Mouse (Mus musculus) megakaryocyte, embryonic 14.5 days (primary cell): ENCODE data around the gene Slc27a2.

ENCODE experiments used
- FLI1 ChIP-seq: IDR thresholded peaks from 2 replicates; pipeline ENCODE4 v1.6.1; 2012; ENCODE audit warnings: low read length, inconsistent platforms, mixed read lengths
- GATA1 ChIP-seq: IDR thresholded peaks from 3 replicates; pipeline ENCODE4 v1.6.1; 2012; ENCODE audit warnings: mixed read lengths, low read length, inconsistent platforms, borderline replicate concordance

- TF ChIP-seq GATA1, result no peak
- no peak for TF ChIP-seq FLI1
These were observed 5.8 kb upstream of the Slc27a2 start for GRCm38 (mm10) chr2:126546392-126546791.
